Mouse (Mus musculus) heart, postnatal 10 days (tissue): ENCODE data around the gene Ost4. TPM values are rescaled to one million over a fixed set of nuclear protein-coding genes. Genes with fewer than 3 reads are reported as not detected.
A peak's percentile ranks its signal among the peaks of the same experiment; 100 is the strongest.

Experiments used
- DNase-seq, 2 experiments: peaks; one replicate each; pipeline ENCODE4 v3.0.0; 2021
- intact Hi-C: fragments of 180-260 bp; cut with DNase I; formaldehyde crosslinking; loops from one replicate; pipeline ENCODE4 v1.15.1; 2025
- total RNA-seq, 2 experiments: library from RNA; stranded (reverse); gene quantifications; 2 replicates each; pipeline ENCODE4 v1.2.3; 2021

The Ost4 gene
- total RNA-seq, 2 experiments from 2014 or later: 162 to 178 TPM

DNA sequence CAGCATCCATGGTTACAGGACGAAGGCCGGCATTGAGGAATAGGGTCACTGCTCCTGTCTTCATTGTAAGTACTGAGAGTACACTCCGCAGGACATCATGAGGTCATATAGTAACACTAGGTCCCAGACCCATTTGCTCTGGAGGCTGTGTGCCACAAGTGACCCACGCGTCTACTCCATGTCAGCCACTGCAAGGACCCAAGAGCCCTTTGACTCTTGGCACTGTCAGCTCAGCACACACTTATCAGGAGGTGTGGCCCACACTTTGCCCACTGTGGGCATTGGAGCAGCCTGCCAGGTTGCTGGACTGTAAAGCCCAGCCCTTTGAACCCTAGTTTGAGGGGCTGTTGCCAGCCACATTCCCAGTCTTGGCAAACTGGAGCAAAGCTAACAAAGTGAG is 17.6 kb upstream of the Ost4 start:
- no peak for DNase-seq
- intact Hi-C loops: no loop called here

DNA sequence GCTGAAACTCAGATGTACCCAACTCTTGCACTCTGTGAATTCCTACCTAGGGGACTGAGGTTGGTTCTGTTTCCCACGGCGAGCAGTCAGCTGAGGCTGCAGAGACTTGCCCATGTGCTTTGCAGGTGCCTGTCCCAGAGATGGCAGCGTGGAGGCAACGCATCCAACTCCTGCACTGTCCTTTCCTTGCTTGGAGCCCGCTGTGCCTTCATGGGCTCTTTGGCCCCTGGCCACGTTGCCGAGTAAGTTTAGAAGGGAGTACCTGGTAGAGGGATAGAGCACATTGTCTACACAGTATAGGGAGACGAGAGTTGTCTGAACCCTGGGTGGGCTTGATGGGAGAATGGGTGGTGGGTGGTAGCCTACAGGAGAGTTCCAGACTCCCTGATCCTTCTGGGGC is 17.0 kb upstream of the Ost4 start:
- no peak for DNase-seq
- intact Hi-C loops: no loop called here

DNA sequence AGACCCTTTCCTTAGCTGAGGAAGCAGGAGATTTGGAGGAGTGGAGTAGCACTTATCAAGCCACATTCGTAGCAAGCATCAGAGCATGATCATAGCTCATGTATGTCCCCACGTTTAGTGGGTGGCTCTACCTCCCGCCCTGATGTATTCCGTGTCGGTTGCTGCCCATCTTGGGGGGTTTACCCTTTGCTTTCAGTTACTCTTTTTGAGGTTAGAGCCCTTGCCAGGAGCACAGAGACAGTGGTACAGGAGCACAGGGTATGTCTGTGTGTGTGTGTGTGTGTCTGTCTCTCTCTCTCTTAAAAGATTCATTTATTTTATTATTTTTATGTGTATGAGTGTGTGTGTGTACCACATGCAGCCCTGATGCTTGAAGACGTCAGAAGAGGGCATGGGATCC is 15.5 kb upstream of the Ost4 start:
- no peak for DNase-seq
- intact Hi-C loops: no loop called here

DNA sequence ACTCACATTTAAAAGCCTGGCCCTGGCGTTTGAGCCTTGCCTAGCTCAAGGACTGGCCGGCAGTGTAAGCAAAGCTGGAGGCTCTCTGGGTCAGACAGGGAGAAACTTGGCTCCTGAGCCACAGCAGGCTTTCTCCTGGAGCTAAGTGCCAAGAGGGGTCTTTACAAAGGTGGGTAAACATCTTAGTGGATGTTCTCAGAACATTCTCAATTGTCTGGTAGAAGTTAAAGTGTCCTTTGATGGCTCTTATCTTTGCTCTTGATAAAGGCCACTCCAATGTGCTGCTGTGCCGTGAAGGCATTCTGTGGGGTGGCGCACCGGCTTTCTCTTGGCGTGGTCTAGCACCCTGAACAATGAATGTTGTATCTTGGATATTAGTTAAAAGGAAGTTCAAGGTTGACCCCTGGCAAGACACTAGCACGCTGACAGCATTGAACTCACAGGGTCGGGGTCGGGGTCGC is 15.0 kb upstream of the Ost4 start:
- intact Hi-C loops: no loop called here
- DNase-seq: no peak

DNA sequence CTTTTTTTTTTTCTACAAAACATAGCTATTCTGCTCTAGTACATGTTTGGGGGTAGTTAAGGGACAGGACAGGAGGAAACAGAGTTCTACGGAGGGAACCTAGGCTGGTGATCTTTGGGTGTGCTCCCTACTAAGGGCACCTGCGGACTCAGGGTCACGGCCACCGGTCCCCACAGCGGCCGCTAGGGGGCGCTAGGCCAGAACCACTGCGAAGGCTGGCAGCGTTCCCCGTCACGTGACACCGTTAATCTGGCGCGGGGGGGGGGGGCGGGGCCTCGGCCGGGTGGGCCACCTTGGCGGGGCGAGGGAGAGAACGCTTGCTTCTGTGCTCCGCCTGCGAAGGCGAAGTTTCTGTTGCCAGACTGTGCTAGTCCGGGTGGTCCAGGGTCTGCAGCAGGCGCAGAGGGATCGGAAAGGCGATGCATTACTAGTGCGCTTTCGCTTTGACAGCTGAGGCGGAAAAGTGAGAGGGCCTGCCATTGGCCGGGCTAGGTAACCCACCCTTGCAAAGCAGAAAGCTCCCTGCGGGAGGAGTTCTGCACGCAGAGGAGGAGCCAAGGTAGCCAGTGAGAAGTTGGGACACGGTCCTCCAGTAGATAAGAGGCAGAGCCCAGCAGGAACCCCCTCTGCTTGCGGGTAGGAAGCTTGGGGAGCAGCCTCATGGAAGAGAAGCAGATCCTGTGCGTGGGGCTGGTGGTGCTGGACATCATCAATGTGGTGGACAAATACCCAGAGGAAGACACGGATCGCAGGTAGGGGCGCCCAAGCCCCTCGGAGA is 13.9 kb upstream of the Ost4 start, which contains the start of gene Khk:
Gene Khk, plus strand, starts transcription at position 176 of the 778 bp plus-strand sequence.
- peak; percentile 91 to 96 for DNase-seq
- intact Hi-C loops: loop anchor here (2.0 kb wide), 1 partner anchor 115 kb away; no protein-coding TSS in a partner anchor

DNA sequence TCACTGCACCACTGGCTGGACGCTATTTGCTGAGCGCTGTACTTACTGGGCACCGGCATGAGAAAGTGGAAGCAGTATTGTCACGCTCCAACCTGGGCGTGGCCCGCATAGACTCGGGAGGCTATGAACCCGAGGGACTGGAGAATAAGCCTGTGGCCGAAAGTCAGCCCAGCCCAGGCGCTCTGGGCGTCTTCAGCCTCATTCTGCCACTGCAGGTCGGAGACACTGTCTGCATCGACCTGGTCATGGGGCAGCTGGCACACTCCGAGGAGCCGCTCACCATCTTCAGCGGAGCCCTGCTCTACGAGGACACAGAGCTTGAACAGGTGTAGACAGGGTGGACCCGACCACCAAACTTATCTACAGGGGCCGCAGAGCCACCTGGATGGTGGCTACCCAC is 13.0 kb upstream of the Ost4 start:
- intact Hi-C loops: loop anchor here (2.0 kb wide), 1 partner anchor 114 kb away; no protein-coding TSS in a partner anchor
- DNase-seq: peak in 1 of 2 experiments; percentile 32

DNA sequence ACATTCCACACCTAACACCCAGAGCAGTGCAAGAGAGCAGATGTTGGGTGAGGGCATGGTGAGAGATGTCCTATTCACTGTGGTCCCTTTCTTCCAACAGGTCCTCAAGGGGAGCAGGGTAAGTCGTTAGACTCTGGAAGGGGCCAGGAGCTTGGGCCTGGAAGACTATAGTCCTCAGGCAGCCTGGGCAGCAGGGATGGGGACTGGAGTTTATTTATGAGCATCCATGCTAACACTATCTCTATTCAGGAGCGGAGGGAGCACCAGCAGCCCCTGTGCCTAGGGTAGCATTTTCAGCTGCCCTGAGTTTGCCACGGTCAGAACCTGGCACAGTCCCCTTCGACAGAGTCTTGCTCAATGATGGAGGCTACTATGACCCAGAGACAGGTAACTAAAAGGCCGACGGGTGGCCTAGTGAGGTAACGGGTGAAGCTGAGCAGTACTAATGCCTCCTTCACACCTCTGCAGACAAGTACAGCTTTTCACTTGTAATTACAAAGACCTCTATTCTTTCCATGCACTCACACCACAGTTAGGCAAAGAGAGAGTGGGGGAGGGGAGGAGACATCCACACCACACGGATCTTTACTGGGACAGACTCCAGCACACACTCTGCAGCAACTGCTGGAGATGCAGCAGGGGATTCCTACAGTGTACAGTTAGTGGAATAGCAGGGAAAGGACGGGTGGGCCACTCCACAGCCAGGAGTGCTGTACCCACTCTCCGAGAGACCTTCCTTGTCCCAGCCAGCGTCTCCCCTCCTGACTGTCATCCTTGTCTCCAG is 12.4 kb upstream of the Ost4 start:
- intact Hi-C loops: loop anchor here (2.0 kb wide), 1 partner anchor 113 kb away; no protein-coding TSS in a partner anchor
- DNase-seq: no peak

DNA sequence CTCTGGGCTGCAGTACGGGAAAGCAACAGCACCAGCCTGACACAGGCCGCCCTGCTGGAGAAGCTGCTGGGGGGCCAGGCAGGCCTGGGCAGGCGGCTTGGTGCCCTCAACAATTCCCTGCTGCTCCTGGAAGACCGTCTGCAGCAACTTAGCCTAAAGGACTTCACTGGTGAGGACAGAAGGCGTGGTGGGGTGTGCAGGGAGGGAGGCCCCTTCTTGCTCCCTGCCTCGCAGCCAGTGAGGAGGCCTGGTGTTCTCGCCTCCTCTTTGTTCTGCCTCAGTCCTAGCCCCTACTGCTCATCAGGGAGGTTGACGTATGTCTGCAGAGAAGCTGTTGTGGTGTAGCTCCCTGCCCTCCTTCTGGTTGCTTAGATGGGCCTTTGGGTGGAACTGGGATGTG is 11.1 kb upstream of the Ost4 start:
- intact Hi-C loops: no loop called here
- no peak for DNase-seq

DNA sequence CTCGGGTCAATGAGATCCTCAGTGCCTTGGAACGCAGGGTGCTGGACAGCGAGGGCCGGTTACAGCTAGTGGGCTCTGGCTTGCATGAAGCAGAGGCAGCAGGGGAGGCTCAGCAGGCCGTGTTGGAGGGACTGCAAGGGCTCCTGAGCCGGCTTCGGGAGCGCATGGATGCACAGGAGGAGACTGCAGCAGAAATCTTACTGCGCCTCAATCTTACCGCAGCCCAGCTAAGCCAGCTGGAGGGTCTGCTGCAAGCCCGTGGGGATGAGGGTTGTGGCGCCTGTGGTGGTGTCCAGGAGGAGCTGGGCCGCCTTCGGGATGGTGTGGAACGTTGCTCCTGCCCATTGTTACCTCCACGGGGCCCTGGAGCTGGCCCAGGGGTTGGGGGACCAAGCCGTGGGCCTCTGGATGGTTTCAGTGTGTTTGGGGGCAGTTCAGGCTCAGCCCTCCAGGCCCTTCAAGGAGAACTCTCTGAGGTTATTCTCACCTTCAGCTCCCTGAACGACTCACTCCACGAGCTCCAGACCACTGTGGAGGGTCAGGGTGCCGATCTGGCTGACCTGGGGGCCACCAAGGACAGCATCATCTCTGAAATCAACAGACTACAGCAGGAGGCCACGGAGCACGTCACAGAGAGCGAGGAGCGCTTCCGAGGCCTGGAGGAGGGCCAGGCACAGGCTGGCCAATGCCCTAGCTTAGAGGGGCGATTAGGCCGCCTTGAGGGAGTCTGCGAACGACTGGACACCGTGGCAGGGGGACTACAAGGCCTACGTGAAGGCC is 10.5 kb upstream of the Ost4 start:
- intact Hi-C loops: no loop called here
- DNase-seq: no peak

DNA sequence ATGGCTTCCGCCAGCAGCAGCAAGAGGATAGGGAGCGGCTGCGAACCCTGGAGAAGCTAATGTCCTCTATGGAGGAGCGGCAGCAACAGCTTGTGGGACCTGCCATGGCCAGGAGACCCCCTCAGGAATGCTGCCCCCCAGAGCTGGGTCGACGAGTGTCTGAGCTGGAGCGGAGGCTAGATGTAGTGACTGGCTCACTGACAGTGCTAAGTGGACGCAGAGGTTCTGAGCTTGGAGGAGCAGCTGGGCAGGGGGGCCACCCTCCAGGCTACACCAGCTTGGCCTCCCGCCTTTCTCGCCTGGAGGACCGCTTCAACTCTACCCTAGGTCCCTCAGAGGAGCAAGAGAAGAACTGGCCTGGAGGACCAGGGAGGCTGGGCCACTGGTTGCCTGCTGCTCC is 9.8 kb upstream of the Ost4 start:
- no peak for DNase-seq
- intact Hi-C loops: no loop called here

DNA sequence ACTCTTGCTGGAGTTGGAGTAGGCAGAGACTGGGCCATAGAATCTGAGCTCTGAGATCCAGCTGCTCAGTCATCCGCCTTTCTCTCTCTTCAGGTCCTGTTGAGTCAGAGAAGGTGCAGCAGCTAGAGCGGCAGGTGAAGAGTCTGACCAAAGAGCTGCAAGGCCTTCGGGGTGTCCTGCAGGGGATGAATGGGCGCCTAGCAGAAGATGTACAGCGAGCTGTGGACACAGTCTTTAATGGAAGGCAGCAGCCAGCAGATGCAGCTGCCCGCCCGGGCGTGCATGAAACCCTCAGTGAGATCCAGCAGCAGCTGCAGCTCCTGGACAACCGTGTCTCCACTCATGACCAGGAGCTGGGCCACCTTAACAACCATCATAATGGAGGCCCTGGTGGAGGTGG is 9.3 kb upstream of the Ost4 start:
- DNase-seq: no peak
- intact Hi-C loops: no loop called here

DNA sequence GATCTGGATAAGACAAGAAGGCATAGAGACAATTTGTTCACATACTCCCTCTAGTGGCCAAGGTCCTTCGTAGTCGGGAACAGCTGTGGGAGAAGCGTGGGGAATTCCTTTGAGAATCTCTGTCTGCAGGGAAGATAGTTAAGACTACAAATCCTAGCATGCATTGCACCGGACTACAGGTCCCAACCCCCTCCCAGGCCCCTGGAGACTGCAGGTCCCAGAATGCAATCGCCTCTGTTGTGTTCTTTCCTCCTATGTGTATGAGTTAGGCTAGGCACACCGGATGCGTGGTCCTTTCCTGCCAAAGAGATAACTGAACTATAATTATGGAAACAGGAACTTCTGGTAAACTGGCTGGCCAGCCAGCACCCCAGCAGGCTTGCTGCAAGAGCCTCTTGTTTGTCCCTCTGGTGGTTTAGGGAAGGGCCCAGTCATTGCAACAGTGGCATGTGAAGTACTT is 8.4 kb upstream of the Ost4 start:
- DNase-seq: peak; percentile 94
- intact Hi-C loops: no loop called here

DNA sequence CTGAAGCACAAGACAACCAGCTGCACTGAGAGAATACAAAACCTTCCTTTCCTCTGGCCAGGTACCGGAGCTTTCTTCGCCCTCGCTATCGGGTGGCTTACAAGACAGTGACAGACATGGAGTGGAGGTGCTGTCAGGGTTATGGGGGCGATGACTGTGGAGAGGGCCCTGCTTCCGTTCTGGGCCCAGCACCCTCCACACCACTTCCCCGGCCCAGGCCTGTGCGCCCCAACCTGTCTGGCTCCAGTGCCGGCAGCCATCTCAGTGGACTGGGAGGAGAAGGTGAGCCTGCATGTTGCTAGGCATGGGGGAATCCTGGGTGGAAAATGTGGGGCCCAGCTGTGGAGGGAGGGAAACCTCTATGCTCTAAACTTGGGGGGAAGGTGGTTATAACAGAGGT is 7.9 kb upstream of the Ost4 start:
- intact Hi-C loops: no loop called here
- DNase-seq: peak in 1 of 2 experiments; percentile 40

DNA sequence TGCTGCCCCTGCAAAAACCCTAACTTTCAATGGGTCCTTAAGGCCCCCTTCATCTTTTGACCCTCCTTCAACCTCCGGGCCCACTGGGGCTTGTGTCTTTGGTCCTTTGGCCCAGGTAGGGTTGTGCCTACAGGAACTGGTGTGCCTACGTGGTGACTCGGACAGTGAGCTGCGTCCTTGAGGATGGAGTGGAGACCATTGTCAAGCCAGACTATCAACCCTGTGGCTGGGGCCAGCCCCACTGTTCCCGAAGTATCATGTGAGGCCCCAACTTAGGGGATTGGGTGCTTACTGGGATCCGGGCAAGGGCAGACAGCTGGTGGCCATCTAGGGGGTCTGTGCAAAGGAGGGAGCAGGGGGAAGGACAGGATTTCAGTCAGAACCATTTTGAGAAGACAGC is 7.3 kb upstream of the Ost4 start:
- peak in 1 of 2 experiments; percentile 31 for DNase-seq
- intact Hi-C loops: no loop called here

DNA sequence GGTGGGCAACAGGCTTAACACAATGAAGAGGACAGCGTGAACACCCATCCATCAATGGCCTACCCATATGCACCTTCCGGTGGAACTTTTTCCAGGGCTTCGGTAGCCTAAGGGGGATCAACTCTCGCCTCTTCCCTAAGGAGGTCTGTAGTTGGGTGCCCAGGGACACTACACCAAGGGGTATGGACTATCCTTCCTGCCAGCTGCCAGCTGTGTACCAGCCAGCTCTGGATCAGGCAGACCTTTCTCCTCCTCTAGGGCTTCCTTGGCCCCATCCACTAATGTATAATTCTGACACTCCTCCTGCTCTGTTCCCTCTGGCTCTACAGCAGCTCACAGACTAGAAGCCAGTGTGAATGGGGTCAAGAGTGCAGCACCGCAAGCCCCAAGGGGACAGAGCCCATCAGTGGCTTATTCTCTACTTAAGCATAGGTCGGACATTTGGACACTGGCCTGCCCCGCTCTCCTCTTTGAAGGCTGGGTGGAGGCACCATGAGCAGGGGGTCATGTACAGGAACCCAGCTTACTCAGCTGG is 6.6 kb upstream of the Ost4 start:
- intact Hi-C loops: no loop called here
- DNase-seq: peak in 1 of 2 experiments; percentile 30

DNA sequence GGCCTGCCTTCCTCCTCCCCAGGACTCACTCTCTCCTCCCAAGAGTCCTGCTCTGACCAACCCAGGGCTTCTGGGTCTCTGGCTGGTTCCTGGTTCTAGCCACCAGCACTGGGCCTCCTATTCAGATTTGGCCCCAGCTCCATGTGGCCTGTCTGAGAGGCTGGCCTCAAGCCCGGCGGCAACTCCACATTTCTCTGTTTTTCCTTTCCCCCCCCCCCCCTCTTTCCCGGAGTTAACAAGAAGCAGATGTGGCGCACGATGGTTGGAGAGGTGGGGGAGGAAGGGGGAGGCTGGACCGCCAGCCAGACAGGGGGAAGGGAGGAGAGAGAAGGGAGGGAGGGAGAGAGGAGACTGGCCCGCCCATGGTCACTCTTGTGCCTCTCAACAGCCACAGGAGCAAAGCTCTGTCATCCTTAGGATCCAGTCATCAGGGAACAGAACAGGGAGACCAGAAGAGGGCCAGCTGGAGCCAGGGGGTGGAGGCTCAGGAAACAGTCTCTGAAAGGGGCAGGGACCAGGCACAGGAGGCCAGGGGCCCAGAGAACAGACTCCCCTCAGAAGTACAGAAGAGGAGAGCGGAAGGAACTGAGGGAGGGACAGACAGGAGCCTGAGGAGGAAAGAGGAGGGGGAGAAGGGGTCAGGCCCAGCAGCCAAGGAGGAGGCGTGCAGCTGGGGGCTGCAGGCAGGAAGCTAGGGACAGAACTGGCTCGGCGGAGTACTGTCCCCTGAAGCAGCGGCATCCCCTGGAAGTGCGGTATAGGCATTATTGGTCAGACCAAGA is 5.7 kb upstream of the Ost4 start, which contains the start of gene Emilin1:
Gene Emilin1, plus strand, starts transcription at position 343 of the 782 bp plus-strand sequence.
- intact Hi-C loops: loop anchor here (2.0 kb wide), 1 partner anchor 24 kb away; the partner anchor contains the start of gene Agbl5
- peak; percentile 82 to 83 for DNase-seq

DNA sequence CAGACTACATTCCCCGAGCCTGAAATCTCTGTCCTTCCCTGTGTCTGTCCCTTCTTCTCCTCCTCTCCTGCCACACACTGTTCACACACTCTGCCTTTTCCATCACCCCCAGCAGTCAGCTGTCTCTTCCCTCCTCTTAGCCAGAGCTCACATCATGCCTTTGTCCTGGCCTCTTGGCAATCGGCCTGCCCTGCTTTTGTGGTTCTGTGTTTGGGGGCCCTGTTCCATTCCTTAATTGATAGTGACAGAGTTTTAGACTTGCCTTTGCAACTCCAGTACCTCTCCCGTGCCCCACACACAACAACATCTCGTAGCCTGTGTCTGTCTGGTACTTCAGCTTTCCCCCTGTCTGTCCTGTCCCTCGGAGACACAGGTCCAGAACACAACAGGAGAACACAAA is 4.6 kb upstream of the Ost4 start:
- peak in 1 of 2 experiments; percentile 48 for DNase-seq
- intact Hi-C loops: loop anchor here (2.0 kb wide), 1 partner anchor 23 kb away; the partner anchor contains the start of gene Agbl5

DNA sequence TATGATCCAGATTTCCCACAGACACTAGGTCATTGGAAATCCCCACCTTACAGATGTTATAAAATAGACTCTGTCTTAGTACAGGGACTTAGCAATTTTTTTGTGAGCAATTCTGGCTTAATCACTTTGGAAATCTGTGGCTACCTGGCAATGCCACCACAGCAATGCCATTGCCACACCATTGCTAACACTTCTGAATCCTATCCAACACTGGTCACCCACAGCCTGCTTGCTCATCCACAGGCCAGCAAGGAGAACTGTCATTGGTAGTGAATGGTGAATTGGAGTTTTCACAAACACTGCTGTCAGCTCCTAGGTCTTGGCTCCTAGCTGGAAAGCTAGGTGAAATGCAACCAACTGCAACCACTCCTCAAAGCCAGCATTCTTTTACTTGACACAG is 2.9 kb upstream of the Ost4 start:
- intact Hi-C loops: no loop called here
- DNase-seq: no peak

DNA sequence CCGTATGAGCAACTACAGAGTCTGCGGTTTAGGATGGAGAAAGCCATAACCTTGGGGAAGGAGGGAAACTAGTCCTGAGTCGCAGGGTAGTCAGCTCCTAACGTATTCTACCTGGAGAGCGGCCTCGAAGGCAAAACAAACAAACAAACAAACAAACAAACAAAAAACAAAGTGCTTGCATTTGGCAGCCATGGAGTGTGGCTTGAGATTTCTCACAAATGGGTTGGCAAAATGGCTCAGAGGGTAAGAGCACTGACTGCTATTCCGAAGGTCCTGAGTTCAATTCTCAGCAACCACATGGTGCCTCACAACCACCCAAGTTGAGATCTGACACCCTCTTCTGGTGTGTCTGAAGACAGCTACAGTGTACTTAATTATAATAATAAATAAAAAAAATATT is 2.3 kb upstream of the Ost4 start:
- intact Hi-C loops: no loop called here

DNA sequence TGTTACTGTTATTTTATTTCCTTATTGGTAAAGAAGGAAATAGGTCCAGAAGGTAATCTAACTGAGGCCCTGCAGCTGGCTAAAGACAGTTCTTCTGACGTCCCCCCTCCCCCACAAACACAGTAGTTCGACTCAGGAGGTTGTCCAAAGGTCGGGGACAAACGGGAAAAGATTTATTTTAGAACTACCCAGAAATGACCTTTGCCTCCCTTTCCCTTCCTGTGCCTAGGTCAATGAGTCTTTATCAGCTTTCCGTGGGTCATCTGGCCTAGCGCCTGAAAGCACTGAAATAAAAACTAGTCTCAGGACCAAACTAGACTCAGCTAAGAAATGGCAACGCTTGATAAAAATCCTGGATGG is 1.7 kb upstream of the Ost4 start:
- intact Hi-C loops: no loop called here
- DNase-seq: peak; percentile 45 to 49

More for the DNA sequence above, 2.3 kb upstream of the Ost4 start:
- DNase-seq: no peak
